Mouse (Mus musculus): ENCODE data around the gene Olfr1415.

GRCm38 (mm10) chr1:92457758-92458157 lies 38.1 kb downstream of the Olfr1415 start:
- TF ChIP-seq POLR2A (IDR thresholded peaks at IDR 0.05; ENCODE audit: borderline replicate concordance, extremely low read depth, insufficient read depth, insufficient read length, poor library complexity, severe bottlenecking) (no peak), CTCF (IDR thresholded peaks at IDR 0.05; ENCODE audit: borderline replicate concordance, extremely low read depth, insufficient read depth, insufficient read length) (no peak)

Measured in brain, embryonic 14.5 days (tissue).